Mouse (Mus musculus): Measurements from ENCODE around the gene Olfr669.
"Not testable (repeated sequence)": the region's sequence is repeated elsewhere in the genome, so short reads cannot be mapped to it uniquely, and the experiment has no call there.

Olfr669 gene

GRCm38 (mm10) chr7:104933940-104934339 lies at the start of gene Olfr669:
Gene Olfr669 (plus strand): TSS chr7:104934240.
- DNase-seq: no peak

- DNase-seq: no peak
Observed at GRCm38 (mm10) chr7:104895852-104896251, 38.2 kb upstream of the Olfr669 start, which contains the start of gene Olfr666. Gene Olfr666 (minus strand): TSS chr7:104895952.

GRCm38 (mm10) chr7:104921382-104921781 lies 12.7 kb upstream of the Olfr669 start, which contains the start of gene Olfr667:
Gene Olfr667 (minus strand): TSS chr7:104921482.
- no peak for DNase-seq

- DNase-seq: no peak
Observed at GRCm38 (mm10) chr7:104927957-104928356, 6.1 kb upstream of the Olfr669 start, which contains the start of gene Olfr668. Gene Olfr668 (minus strand): TSS chr7:104928057.

- DNase-seq: not testable (repeated sequence)
Observed at GRCm38 (mm10) chr7:104950234-104950633, 16.2 kb downstream of the Olfr669 start.

- DNase-seq: no peak
Observed at GRCm38 (mm10) chr7:104962520-104962919, 28.5 kb downstream of the Olfr669 start, which contains the start of gene Olfr670. Gene Olfr670 (minus strand): TSS chr7:104962620.

GRCm38 (mm10) chr7:104972507-104972906 lies 38.5 kb downstream of the Olfr669 start:
- DNase-seq: not testable (repeated sequence)

- no peak for DNase-seq
Observed at GRCm38 (mm10) chr7:104979026-104979425, 45.0 kb downstream of the Olfr669 start, which contains the start of gene Olfr671. Gene Olfr671 (minus strand): TSS chr7:104979126.

Measured in spleen, adult 18-20 months (tissue).